Mouse (Mus musculus): ENCODE data around the gene Dlx6. TPM values are rescaled to one million over a fixed set of nuclear protein-coding genes. Genes with fewer than 3 reads are reported as not detected.

Gene Dlx6
- polyA plus RNA-seq, 1 experiment from 2014 or later = not detected

- WGBS = 3% methylated on average over 19 of the region's 19 CpGs
- ATAC-seq (ENCODE audit: low FRiP score, low TSS enrichment) (no peak), DNase-seq (ENCODE audit: low spot score) (no peak)
- Histone ChIP-seq H3K4me1 (replicated peaks; ENCODE audit: control insufficient read depth, insufficient read depth) (no peaks in the 10 kb centered on the region), H3K27ac (replicated peaks) (no peak overlapping the region), H3K9ac (ENCODE audit: low read length) (no peak overlapping the region), H3K27me3 (ENCODE audit: control insufficient read depth, insufficient read depth, low read length) (peaks cover 20% of the 10 kb centered on the region), H3K4me2 (replicated peaks; ENCODE audit: low read depth) (no peak overlapping the region), H3K36me3 (ENCODE audit: control insufficient read depth, insufficient read depth, low read length) (no peaks in the 10 kb centered on the region), H3K4me3 (ENCODE audit: low read depth, low read length) (no peak overlapping the region), H3K9me3 (ENCODE audit: control insufficient read depth, low read length) (no peaks in the 10 kb centered on the region)
- TF ChIP-seq CTCF (IDR thresholded peaks at IDR 0.05; ENCODE audit: low read depth) = no peak
- TF ChIP-seq EP300 (optimal IDR thresholded peaks at IDR 0.05) = no peak
Measured at GRCm38 (mm10) chr6:6873476-6874072, 10.4 kb downstream of the Dlx6 start.

GRCm38 (mm10) chr6:6874073-6874771 is 11.1 kb downstream of the Dlx6 start:
- no peak overlapping the region for H3K9ac ChIP-seq (ENCODE audit: low read length)
- peaks cover 20% of the 10 kb centered on the region for H3K27me3 ChIP-seq (ENCODE audit: control insufficient read depth, insufficient read depth, low read length)
- no peaks in the 10 kb centered on the region for H3K36me3 ChIP-seq (ENCODE audit: control insufficient read depth, insufficient read depth, low read length)
- no peak for TF ChIP-seq EP300 (optimal IDR thresholded peaks at IDR 0.05)
- TF ChIP-seq CTCF (IDR thresholded peaks at IDR 0.05; ENCODE audit: low read depth) = no peak
- ATAC-seq (ENCODE audit: low FRiP score, low TSS enrichment) (peak; percentile 40; the same call in 1 of the 2 replicates), DNase-seq (ENCODE audit: low spot score) (no peak)
- no peaks in the 10 kb centered on the region for H3K4me1 ChIP-seq (replicated peaks; ENCODE audit: control insufficient read depth, insufficient read depth)
- no peaks in the 10 kb centered on the region for H3K9me3 ChIP-seq (ENCODE audit: control insufficient read depth, low read length)
- no peak overlapping the region for H3K4me3 ChIP-seq (ENCODE audit: low read depth, low read length)
- WGBS = 1% methylated on average over 24 of the region's 25 CpGs
- H3K27ac ChIP-seq (replicated peaks) = no peak overlapping the region
- no peak overlapping the region for H3K4me2 ChIP-seq (replicated peaks; ENCODE audit: low read depth)

GRCm38 (mm10) chr6:6875136-6875535 is 12.0 kb downstream of the Dlx6 start:
- TF ChIP-seq CTCF (IDR thresholded peaks at IDR 0.05; ENCODE audit: low read depth) (no peak), EP300 (optimal IDR thresholded peaks at IDR 0.05) (no peak)
- DNase-seq (ENCODE audit: low spot score) = no peak
- Histone ChIP-seq H3K4me3 (ENCODE audit: low read depth, low read length) (no peak overlapping the region), H3K27ac (replicated peaks) (no peak overlapping the region), H3K9ac (ENCODE audit: low read length) (no peak overlapping the region), H3K4me1 (replicated peaks; ENCODE audit: control insufficient read depth, insufficient read depth) (no peaks in the 10 kb centered on the region), H3K4me2 (replicated peaks; ENCODE audit: low read depth) (no peak overlapping the region), H3K9me3 (ENCODE audit: control insufficient read depth, low read length) (no peaks in the 10 kb centered on the region), H3K36me3 (ENCODE audit: control insufficient read depth, insufficient read depth, low read length) (no peaks in the 10 kb centered on the region), H3K27me3 (ENCODE audit: control insufficient read depth, insufficient read depth, low read length) (peaks cover 16% of the 10 kb centered on the region)
- WGBS = 3% methylated on average over 11 of the region's 11 CpGs
- no peak for ATAC-seq (ENCODE audit: low FRiP score, low TSS enrichment)

- no peaks in the 10 kb centered on the region for H3K9me3 ChIP-seq (ENCODE audit: control insufficient read depth, low read length)
- no peak overlapping the region for H3K27ac ChIP-seq (replicated peaks)
- no peak overlapping the region for H3K4me3 ChIP-seq (ENCODE audit: low read depth, low read length)
- ATAC-seq (ENCODE audit: low FRiP score, low TSS enrichment) (no peak), DNase-seq (ENCODE audit: low spot score) (no peak)
- no peak overlapping the region for H3K4me2 ChIP-seq (replicated peaks; ENCODE audit: low read depth)
- no peak for TF ChIP-seq EP300 (optimal IDR thresholded peaks at IDR 0.05)
- no peak for TF ChIP-seq CTCF (IDR thresholded peaks at IDR 0.05; ENCODE audit: low read depth)
- 6% methylated on average over 9 of the region's 9 CpGs for WGBS
- no peaks in the 10 kb centered on the region for H3K4me1 ChIP-seq (replicated peaks; ENCODE audit: control insufficient read depth, insufficient read depth)
- H3K9ac ChIP-seq (ENCODE audit: low read length) = no peak overlapping the region
- H3K36me3 ChIP-seq (ENCODE audit: control insufficient read depth, insufficient read depth, low read length) = no peaks in the 10 kb centered on the region
- peaks cover 15% of the 10 kb centered on the region for H3K27me3 ChIP-seq (ENCODE audit: control insufficient read depth, insufficient read depth, low read length)
Measured at GRCm38 (mm10) chr6:6875676-6876075, 12.5 kb downstream of the Dlx6 start.

- Histone ChIP-seq H3K4me3 (ENCODE audit: low read depth, low read length) (no peak overlapping the region), H3K4me1 (replicated peaks; ENCODE audit: control insufficient read depth, insufficient read depth) (0 out of 2 replicates have a peak, but pooled peaks cover 1% of the 10 kb centered on the region), H3K36me3 (ENCODE audit: control insufficient read depth, insufficient read depth, low read length) (no peaks in the 10 kb centered on the region), H3K9ac (ENCODE audit: low read length) (no peak overlapping the region), H3K27me3 (ENCODE audit: control insufficient read depth, insufficient read depth, low read length) (peaks cover 19% of the 10 kb centered on the region), H3K27ac (replicated peaks) (no peak overlapping the region), H3K9me3 (ENCODE audit: control insufficient read depth, low read length) (no peaks in the 10 kb centered on the region), H3K4me2 (replicated peaks; ENCODE audit: low read depth) (no peak overlapping the region)
- no peak for TF ChIP-seq EP300 (optimal IDR thresholded peaks at IDR 0.05)
- TF ChIP-seq CTCF (IDR thresholded peaks at IDR 0.05; ENCODE audit: low read depth) = no peak
- WGBS = 5% methylated on average over 2 of the region's 2 CpGs
- DNase-seq (ENCODE audit: low spot score) (no peak), ATAC-seq (ENCODE audit: low FRiP score, low TSS enrichment) (no peak)
Measured at GRCm38 (mm10) chr6:6876231-6876630, 13.1 kb downstream of the Dlx6 start.

- no peak overlapping the region for H3K9ac ChIP-seq (ENCODE audit: low read length)
- no peak for ATAC-seq (ENCODE audit: low FRiP score, low TSS enrichment)
- 11% methylated on average over 7 of the region's 7 CpGs for WGBS
- 0 out of 2 replicates have a peak, but pooled peaks cover 3% of the 10 kb centered on the region for H3K4me1 ChIP-seq (replicated peaks; ENCODE audit: control insufficient read depth, insufficient read depth)
- TF ChIP-seq EP300 (optimal IDR thresholded peaks at IDR 0.05) (no peak), CTCF (IDR thresholded peaks at IDR 0.05; ENCODE audit: low read depth) (no peak)
- H3K4me2 ChIP-seq (replicated peaks; ENCODE audit: low read depth) = no peak overlapping the region
- H3K36me3 ChIP-seq (ENCODE audit: control insufficient read depth, insufficient read depth, low read length) = no peaks in the 10 kb centered on the region
- DNase-seq (ENCODE audit: low spot score) = no peak
- H3K27ac ChIP-seq (replicated peaks) = no peak overlapping the region
- no peak overlapping the region for H3K4me3 ChIP-seq (ENCODE audit: low read depth, low read length)
- H3K27me3 ChIP-seq (ENCODE audit: control insufficient read depth, insufficient read depth, low read length) = peaks cover 24% of the 10 kb centered on the region
- no peaks in the 10 kb centered on the region for H3K9me3 ChIP-seq (ENCODE audit: control insufficient read depth, low read length)
Measured at GRCm38 (mm10) chr6:6876731-6877130, 13.6 kb downstream of the Dlx6 start.

Data from stomach, postnatal 0 days (tissue).